Mouse (Mus musculus) monocyte, adult 59 days (primary cell): Measurements from ENCODE around the gene Klk1b11. TPM values are rescaled to one million over a fixed set of nuclear protein-coding genes. Genes with fewer than 3 reads are reported as not detected.

ENCODE experiments used
- total RNA-seq, 2 experiments: library from RNA; stranded (reverse); gene quantifications; one replicate each; pipeline ENCODE4 v1.2.4; 2023

Klk1b11 gene
- not detected for total RNA-seq

GRCm38 (mm10) chr7:43995577-43995976, at the start of gene Klk1b11:
Klk1b11 (plus strand) TSS chr7:43995877.

DNA sequence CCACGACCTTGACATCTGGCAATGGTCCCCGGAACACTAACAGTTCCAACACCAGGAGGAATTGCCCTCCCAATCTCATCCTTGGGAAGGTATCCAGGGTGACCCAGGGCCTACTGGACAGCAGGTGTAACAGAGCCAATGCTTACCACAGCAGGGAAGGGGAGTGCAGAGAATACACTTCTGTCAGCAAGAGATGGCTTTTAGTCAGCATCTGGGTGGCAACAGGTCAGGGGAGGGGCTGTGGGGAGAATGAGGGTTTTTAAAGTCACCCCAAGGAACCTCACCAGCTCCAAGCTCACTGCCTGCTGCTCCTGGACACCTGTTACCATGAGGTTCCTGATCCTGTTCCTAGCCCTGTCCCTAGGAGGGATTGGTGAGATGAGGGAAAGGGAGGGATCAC, 45.3 kb upstream of the Klk1b11 start, which contains the start of gene Klk1b8:
Gene Klk1b8 (plus strand): TSS at position 301 of the 400 bp plus-strand sequence.

GRCm38 (mm10) chr7:43966451-43966850, 29.2 kb upstream of the Klk1b11 start, which contains the start of gene Klk1b1:
Klk1b1 (plus strand) TSS chr7:43966751.

DNA sequence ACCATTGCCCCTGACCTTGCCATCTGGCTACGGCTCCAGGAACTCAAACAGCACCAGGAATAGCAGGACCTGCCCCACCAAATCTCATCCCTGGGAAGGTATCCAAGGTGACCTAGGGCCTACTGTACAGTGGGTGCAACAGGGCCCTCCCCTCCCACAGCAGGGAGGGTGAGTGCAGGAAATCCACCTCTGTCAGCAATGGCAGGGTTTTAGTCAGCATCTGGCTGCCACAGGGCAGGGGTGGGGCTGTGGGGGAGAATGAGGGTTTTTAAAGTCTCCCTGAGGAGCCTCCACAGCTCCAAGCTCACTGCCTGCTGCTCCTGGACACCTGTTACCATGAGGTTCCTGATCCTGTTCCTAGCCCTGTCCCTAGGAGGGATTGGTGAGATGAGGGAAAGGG, 19.9 kb upstream of the Klk1b11 start, which contains the start of gene Klk1b9:
Gene Klk1b9 (plus strand): TSS at position 301 of the 400 bp plus-strand sequence.

GRCm38 (mm10) chr7:44011868-44012267, 16.2 kb downstream of the Klk1b11 start, which contains the start of gene Klk1b26:
Klk1b26 (plus strand) TSS chr7:44012168.

Other genes with a start within 250 kb of the Klk1b11 start
- gene Klk12, start 227.0 kb upstream of the Klk1b11 start, total RNA-seq, result not detected
- not detected for gene Klk11, start 221.3 kb upstream of the Klk1b11 start, total RNA-seq
- gene Klk10, start 214.8 kb upstream of the Klk1b11 start, total RNA-seq, result not detected
- not detected for gene Klk9, start 204.0 kb upstream of the Klk1b11 start, total RNA-seq
- 1 to 10 TPM; 4.9 to 5.3 TPM for gene Klk8, start 198.3 kb upstream of the Klk1b11 start, total RNA-seq
- not detected for gene Klk7, start 184.6 kb upstream of the Klk1b11 start, total RNA-seq
- gene Klk6, start 171.4 kb upstream of the Klk1b11 start, total RNA-seq, result not detected
- gene Klk5, start 153.9 kb upstream of the Klk1b11 start, total RNA-seq, result not detected
- not detected for gene Klk4, start 114.7 kb upstream of the Klk1b11 start, total RNA-seq
- not detected for gene Klk15, start 62.1 kb upstream of the Klk1b11 start, total RNA-seq
- not detected for gene Klk1b8, start 45.2 kb upstream of the Klk1b11 start, total RNA-seq
- not detected for gene Klk1b1, start 29.1 kb upstream of the Klk1b11 start, total RNA-seq
- not detected for gene Klk1b9, start 19.8 kb upstream of the Klk1b11 start, total RNA-seq
- not detected for gene Klk1b26, start 16.3 kb downstream of the Klk1b11 start, total RNA-seq
- not detected for gene Klk1b27, start 56.4 kb downstream of the Klk1b11 start, total RNA-seq
- not detected for gene Klk1b21, start 106.5 kb downstream of the Klk1b11 start, total RNA-seq
- gene Klk1b22, start 116.8 kb downstream of the Klk1b11 start, total RNA-seq, result not detected
- not detected for gene Klk1b16, start 140.9 kb downstream of the Klk1b11 start, total RNA-seq
- not detected for gene Klk1b24, start 192.4 kb downstream of the Klk1b11 start, total RNA-seq
- not detected for gene Klk1b3, start 202.3 kb downstream of the Klk1b11 start, total RNA-seq
- gene Klk1b4, start 211.6 kb downstream of the Klk1b11 start, total RNA-seq, result not detected
- gene Klk1b5, start 220.1 kb downstream of the Klk1b11 start, total RNA-seq, result not detected
- gene Klk1, start 229.5 kb downstream of the Klk1b11 start, total RNA-seq, result under 1 TPM in 1 of 2 experiments, not detected in 1; 0.52 TPM
- not detected for gene Gm36864, start 240.3 kb downstream of the Klk1b11 start, total RNA-seq